Mouse (Mus musculus) yolk sac, embryonic 10.5 days (tissue): ENCODE measurements around the gene Tapbp.

Experiments
- DNase-seq: peaks from one replicate; pipeline ENCODE4 v3.0.0-alpha.2; 2017; ENCODE audit warnings: low spot score

Tapbp gene

GRCm38 (mm10) chr17:33968489-33968888 is 52.8 kb downstream of the Tapbp start:
- DNase-seq, result peak; percentile 73

- DNase-seq, result no peak
These were observed 53.2 kb downstream of the Tapbp start for GRCm38 (mm10) chr17:33968927-33969326.

GRCm38 (mm10) chr17:33969394-33969793 is 53.7 kb downstream of the Tapbp start:
- DNase-seq, result no peak

GRCm38 (mm10) chr17:33972691-33973090 is 57.0 kb downstream of the Tapbp start:
- peak; percentile 55 for DNase-seq

GRCm38 (mm10) chr17:33973572-33973971 is 57.9 kb downstream of the Tapbp start:
- no peak for DNase-seq

GRCm38 (mm10) chr17:33977861-33978557 is 62.3 kb downstream of the Tapbp start:
- DNase-seq, result no peak

- DNase-seq, result peak; percentile 90
These were observed 62.9 kb downstream of the Tapbp start for GRCm38 (mm10) chr17:33978631-33979031.
